Mouse (Mus musculus) forebrain, embryonic 14.5 days (tissue): ENCODE data around the gene Asphd2. TPM values are rescaled to one million over a fixed set of nuclear protein-coding genes. Genes with fewer than 3 reads are reported as not detected.
A peak's percentile ranks its signal among the peaks of the same experiment; 100 is the strongest.
"Not testable (repeated sequence)": the region's sequence is repeated elsewhere in the genome, so short reads cannot be mapped to it uniquely, and the experiment has no call there.

Source experiments
- ATAC-seq: fragments of 200-750 bp; cut with Nextera tagmentation; 2 replicates; pipeline ENCODE4 v1.8.0; 2017; ENCODE audit warnings: mild to moderate bottlenecking, moderate library complexity
- DNase-seq: peaks from one replicate; pipeline ENCODE4 v3.0.0-alpha.2; 2015; ENCODE audit warnings: low spot score
- H3K27ac ChIP-seq: fragments of 300-500 bp; sonication (generic); 2 replicates; pipeline ENCODE4 v1.5.1; 2014; ENCODE audit warnings: low read depth, mild to moderate bottlenecking, control low read depth, low read length, moderate library complexity
- H3K27me3 ChIP-seq: fragments of 300-500 bp; sonication (generic); replicated peaks from 2 replicates; pipeline ENCODE4 v1.6.1; 2014; ENCODE audit warnings: low read length, control low read depth, mixed read lengths; ENCODE audit not compliant: control insufficient read depth, insufficient read depth
- H3K36me3 ChIP-seq: fragments of 300-500 bp; sonication (generic); 2 replicates; pipeline ENCODE4 v1.6.1; 2014; ENCODE audit warnings: low read length, control low read depth; ENCODE audit not compliant: control insufficient read depth, insufficient read depth
- H3K4me1 ChIP-seq: fragments of 300-500 bp; sonication (generic); 2 replicates; pipeline ENCODE4 v1.6.1; 2014; ENCODE audit warnings: antibody characterized with exemption, low read length, control low read depth; ENCODE audit not compliant: control insufficient read depth, insufficient read depth
- H3K4me2 ChIP-seq: fragments of 300-500 bp; sonication (generic); 2 replicates; pipeline ENCODE4 v1.6.1; 2014; ENCODE audit warnings: mild to moderate bottlenecking, control low read depth, low read length
- H3K4me3 ChIP-seq: fragments of 300-500 bp; sonication (generic); 2 replicates; pipeline ENCODE4 v1.5.1; 2014; ENCODE audit warnings: low read depth, low read length, control low read depth
- H3K9ac ChIP-seq: fragments of 300-500 bp; sonication (generic); 2 replicates; pipeline ENCODE4 v1.6.1; 2014; ENCODE audit warnings: mild to moderate bottlenecking, low read length, control low read depth, moderate library complexity
- H3K9me3 ChIP-seq: fragments of 300-500 bp; sonication (generic); replicated peaks from 2 replicates; pipeline ENCODE4 v1.6.1; 2016; ENCODE audit warnings: low read length, control low read depth, mixed read lengths; ENCODE audit not compliant: control insufficient read depth
- WGBS: fragments of 180-500 bp; shearing (Covaris S2); extraction: QIAGEN DNeasy Blood & Tissue Kit; methylation state at CpG from one replicate; pipeline ENCODE4 v1.1.7; 2014; 5-methylcytosine and 5-hydroxymethylcytosine counted together
- polyA plus RNA-seq: library from polyadenylated mRNA; unstranded; fragments of >200 nt; fragmentation: Nextera tagmentation; extraction: Ambion mirVana; gene quantifications from 2 replicates; pipeline ENCODE4 v1.2.1, GENCODE M21; 2014

Asphd2 gene
- polyA plus RNA-seq, 1 experiment from 2014 or later = 31.6 TPM

GRCm38 (mm10) chr5:112418023-112418422 is 23.4 kb upstream of the Asphd2 start:
- no peak for ATAC-seq
- no peak overlapping the region for H3K27ac ChIP-seq
- H3K27me3 ChIP-seq = no peaks in the 10 kb centered on the region
- no peaks in the 10 kb centered on the region for H3K9me3 ChIP-seq
- peaks cover 19% of the 10 kb centered on the region for H3K36me3 ChIP-seq
- H3K4me2 ChIP-seq = no peak overlapping the region
- no peaks in the 10 kb centered on the region for H3K4me1 ChIP-seq
- H3K9ac ChIP-seq = no peak overlapping the region
- 55% methylated on average over 4 of the region's 4 CpGs for WGBS
- no peak for DNase-seq
- H3K4me3 ChIP-seq = no peak overlapping the region

DNA sequence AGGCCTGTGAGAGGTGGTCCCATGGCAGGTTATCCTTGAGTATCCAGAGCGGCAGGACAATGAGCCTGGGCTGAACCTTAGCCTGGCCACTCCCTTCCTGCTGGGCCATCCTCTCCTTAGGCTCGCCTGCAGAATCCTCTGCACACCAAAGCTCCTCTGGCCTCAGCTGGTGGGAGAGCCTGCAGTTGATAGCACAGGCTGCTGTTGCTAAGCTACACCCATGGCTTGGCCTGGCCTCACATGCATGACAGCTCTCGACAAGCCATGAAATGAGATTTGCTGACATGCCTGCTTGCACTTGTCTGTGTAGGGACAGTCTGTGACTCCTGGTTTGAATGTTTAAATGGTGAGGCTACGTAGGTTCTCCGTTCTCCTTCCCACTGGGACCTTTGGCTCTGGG is 22.0 kb upstream of the Asphd2 start:
- H3K9ac ChIP-seq = no peak overlapping the region
- DNase-seq = no peak
- no peak for ATAC-seq
- peaks cover 8% of the 10 kb centered on the region for H3K4me1 ChIP-seq
- no peak overlapping the region for H3K4me2 ChIP-seq
- 56% methylated on average over 5 of the region's 5 CpGs for WGBS
- peaks cover 12% of the 10 kb centered on the region for H3K36me3 ChIP-seq
- H3K4me3 ChIP-seq = no peak overlapping the region
- no peaks in the 10 kb centered on the region for H3K27me3 ChIP-seq
- no peaks in the 10 kb centered on the region for H3K9me3 ChIP-seq
- 0 out of 2 replicates have a peak overlapping the region, but pooled peaks have one; percentile 21 for H3K27ac ChIP-seq

DNA sequence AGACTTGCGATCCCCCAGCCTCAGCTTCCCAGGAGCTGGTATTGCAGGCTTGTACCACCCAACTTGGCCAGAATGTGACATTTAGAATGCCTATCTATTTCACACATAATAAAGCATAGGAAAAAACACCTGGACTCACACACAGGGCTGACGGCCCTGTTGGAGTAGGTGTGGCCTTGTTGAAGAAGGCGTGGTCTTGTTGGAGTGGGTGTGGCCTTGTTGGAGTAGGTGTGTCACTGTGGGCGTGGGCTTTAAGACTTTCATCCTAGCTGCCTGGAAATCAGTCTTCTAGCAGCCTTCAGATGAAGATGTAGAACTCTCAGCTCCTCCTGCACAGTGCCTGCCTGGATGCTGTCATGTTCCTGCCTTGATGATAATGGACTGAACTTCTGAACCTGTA is 18.1 kb upstream of the Asphd2 start:
- H3K4me3 ChIP-seq, DNase-seq, H3K27ac ChIP-seq, H3K27me3 ChIP-seq, H3K9ac ChIP-seq, H3K4me2 ChIP-seq, ATAC-seq, H3K9me3 ChIP-seq, H3K36me3 ChIP-seq: not testable (repeated sequence)
- peaks cover 18% of the 10 kb centered on the region for H3K4me1 ChIP-seq
- 82% methylated on average over 4 of the region's 4 CpGs for WGBS

DNA sequence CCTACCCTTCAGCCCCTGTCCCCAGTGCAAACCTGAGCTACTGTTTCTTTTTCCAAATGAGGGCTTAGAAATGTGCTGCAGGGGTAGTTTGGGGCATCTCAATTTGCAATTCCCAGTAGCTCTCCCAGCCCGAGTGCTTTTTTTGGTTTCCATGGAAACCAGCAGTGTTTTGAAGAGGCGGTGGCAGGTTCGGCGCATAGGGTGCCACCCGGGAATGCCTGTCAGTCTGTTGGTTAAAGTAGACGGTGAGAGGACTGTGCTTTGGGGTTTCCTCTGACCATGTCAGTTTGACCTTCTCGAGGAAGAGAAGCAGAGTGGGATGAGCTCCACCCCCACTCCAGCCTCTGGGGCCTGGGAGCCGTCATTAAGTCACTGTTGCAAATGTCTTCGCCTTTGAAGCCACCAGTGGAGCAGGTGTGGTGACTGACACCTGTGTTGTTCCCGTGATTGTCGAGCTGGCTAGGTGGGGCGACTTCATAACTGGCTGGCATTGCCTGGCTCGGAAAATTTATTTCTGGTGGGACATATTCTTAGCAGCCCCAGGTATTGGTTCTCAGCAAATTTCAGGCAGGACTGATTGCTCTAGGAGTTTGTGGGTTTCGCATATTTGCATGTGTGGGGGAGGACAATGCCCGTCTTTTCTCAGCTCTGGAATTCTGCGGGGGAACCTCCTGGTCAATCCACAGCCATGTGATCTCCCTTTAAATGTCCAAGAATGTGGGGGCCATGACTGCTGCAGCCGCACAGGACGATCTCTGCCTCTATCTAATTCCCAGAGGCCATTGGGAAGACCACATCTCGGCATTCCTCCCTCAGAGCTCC is 17.1 kb upstream of the Asphd2 start:
- Histone ChIP-seq H3K4me3 (no peak overlapping the region), H3K9me3 (no peaks in the 10 kb centered on the region), H3K4me2 (peak overlapping the region; percentile 33), H3K4me1 (peaks cover 18% of the 10 kb centered on the region), H3K27ac (peak overlapping the region; percentile 22), H3K27me3 (no peaks in the 10 kb centered on the region), H3K9ac (peak overlapping the region; percentile 18; the same call in 1 of the 2 replicates), H3K36me3 (no peaks in the 10 kb centered on the region)
- 18% methylated on average over 19 of the region's 19 CpGs for WGBS
- peak; percentile 91 for DNase-seq
- peak; percentile 74 for ATAC-seq

- Histone ChIP-seq H3K4me1 (peaks cover 18% of the 10 kb centered on the region), H3K9me3 (no peaks in the 10 kb centered on the region), H3K9ac (peak overlapping the region; percentile 18; the same call in 1 of the 2 replicates), H3K27ac (peak overlapping the region; percentile 22; the same call in 1 of the 2 replicates), H3K36me3 (no peaks in the 10 kb centered on the region), H3K4me3 (no peak overlapping the region), H3K4me2 (peak overlapping the region; percentile 33), H3K27me3 (no peaks in the 10 kb centered on the region)
- 0 out of 2 replicates have a peak, but pooled peaks have one; percentile 19 for ATAC-seq
- no peak for DNase-seq
- WGBS = 30% methylated on average over 11 of the region's 11 CpGs
Measured at GRCm38 (mm10) chr5:112411072-112411471, 16.4 kb upstream of the Asphd2 start.

GRCm38 (mm10) chr5:112409274-112409673 is 14.6 kb upstream of the Asphd2 start:
- Histone ChIP-seq H3K27ac (peak overlapping the region; percentile 44; the same call in 1 of the 2 replicates), H3K4me2 (no peak overlapping the region), H3K9me3 (no peaks in the 10 kb centered on the region), H3K9ac (no peak overlapping the region), H3K4me3 (no peak overlapping the region), H3K4me1 (peaks cover 18% of the 10 kb centered on the region), H3K36me3 (no peaks in the 10 kb centered on the region), H3K27me3 (no peaks in the 10 kb centered on the region)
- DNase-seq (no peak), ATAC-seq (no peak)
- WGBS = 60% methylated on average over 5 of the region's 5 CpGs

GRCm38 (mm10) chr5:112406017-112406416 is 11.4 kb upstream of the Asphd2 start:
- H3K9ac ChIP-seq = no peak overlapping the region
- H3K27ac ChIP-seq = no peak overlapping the region
- DNase-seq = no peak
- no peaks in the 10 kb centered on the region for H3K36me3 ChIP-seq
- H3K27me3 ChIP-seq = no peaks in the 10 kb centered on the region
- H3K4me1 ChIP-seq = peaks cover 3% of the 10 kb centered on the region; the same call in 1 of the 2 replicates
- WGBS = 73% methylated on average over 3 of the region's 3 CpGs
- no peak for ATAC-seq
- H3K9me3 ChIP-seq = no peaks in the 10 kb centered on the region
- H3K4me3 ChIP-seq = no peak overlapping the region
- H3K4me2 ChIP-seq = no peak overlapping the region

- 72% methylated on average over 3 of the region's 3 CpGs for WGBS
- no peak for ATAC-seq
- no peak overlapping the region for H3K9ac ChIP-seq
Measured at GRCm38 (mm10) chr5:112402437-112402836, 7.8 kb upstream of the Asphd2 start.

DNA sequence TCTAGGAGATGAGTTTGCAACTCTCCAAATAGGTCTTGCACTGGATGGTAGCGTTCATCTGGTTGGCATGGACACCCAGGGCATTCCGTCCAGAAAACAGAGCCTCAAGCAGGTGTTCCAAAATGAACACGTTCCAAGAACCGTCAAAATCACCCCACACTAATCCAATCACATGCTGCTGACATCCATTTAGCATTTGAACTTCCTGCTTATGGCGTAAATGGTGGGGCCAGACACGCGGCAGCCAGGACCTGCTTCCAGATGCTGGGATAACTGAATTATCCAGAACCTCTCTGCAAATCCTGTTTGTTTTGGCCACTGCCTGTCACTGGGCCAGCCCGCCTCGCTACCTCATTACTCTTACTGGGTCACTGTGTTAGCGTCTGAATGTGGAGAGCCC is 4.6 kb upstream of the Asphd2 start:
- no peaks in the 10 kb centered on the region for H3K9me3 ChIP-seq
- H3K4me2 ChIP-seq = no peak overlapping the region
- H3K4me3 ChIP-seq = no peak overlapping the region
- no peak overlapping the region for H3K27ac ChIP-seq
- DNase-seq (no peak), ATAC-seq (no peak)
- H3K36me3 ChIP-seq = no peaks in the 10 kb centered on the region
- no peak overlapping the region for H3K9ac ChIP-seq
- H3K27me3 ChIP-seq = no peaks in the 10 kb centered on the region
- H3K4me1 ChIP-seq = peaks cover 4% of the 10 kb centered on the region; the same call in 1 of the 2 replicates
- 81% methylated on average over 10 of the region's 10 CpGs for WGBS

More at GRCm38 (mm10) chr5:112402437-112402836, 7.8 kb upstream of the Asphd2 start:
- Histone ChIP-seq H3K4me1 (no peaks in the 10 kb centered on the region), H3K36me3 (no peaks in the 10 kb centered on the region), H3K9me3 (no peaks in the 10 kb centered on the region), H3K4me3 (no peak overlapping the region), H3K27ac (no peak overlapping the region), H3K4me2 (no peak overlapping the region), H3K27me3 (no peaks in the 10 kb centered on the region)
- DNase-seq = no peak
